ENCODE assay signal across 7 mouse cellular contexts in genomic region chr15:99819621-99820279, GRCm38 (mm10). TPM values are rescaled to one million over a fixed set of nuclear protein-coding genes. Genes with fewer than 3 reads are reported as not detected.
A peak's percentile ranks its signal among the peaks of the same experiment; 100 is the strongest.
DNase-seq lines count a peak whose midpoint lies in the region; ATAC-seq and TF ChIP-seq lines count a peak whose summit lies in the region.

No protein-coding gene starts in this region.

- H3K4me3 ChIP-seq in embryonic fibroblast, embryonic 13.5 days (ENCODE audit: insufficient read depth, low read length) = peak overlapping the region; percentile 96
- H3K4me3 ChIP-seq in heart, postnatal 0 days (ENCODE audit: low read depth, low read length) = peak overlapping the region; percentile 54
- peak overlapping the region; percentile 71 for H3K4me3 ChIP-seq in limb, embryonic 13.5 days
- 0 out of 2 replicates have a peak overlapping the region, but pooled peaks have one; percentile 7 for H3K4me3 ChIP-seq in midbrain, embryonic 14.5 days (replicated peaks; ENCODE audit: low read depth, low read length)

- no peaks in the 10 kb centered on the region for H3K27me3 ChIP-seq in heart, postnatal 0 days (ENCODE audit: control insufficient read depth, insufficient read depth, low read length)
- H3K27me3 ChIP-seq in limb, embryonic 13.5 days = no peaks in the 10 kb centered on the region
- no peaks in the 10 kb centered on the region for H3K27me3 ChIP-seq in midbrain, embryonic 14.5 days (ENCODE audit: control insufficient read depth, insufficient read depth, low read length)

- H3K9ac ChIP-seq in heart, postnatal 0 days (replicated peaks; ENCODE audit: low read depth, low read length) = peak overlapping the region; percentile 61
- H3K9ac ChIP-seq in limb, embryonic 13.5 days = peak overlapping the region; percentile 91
- H3K9ac ChIP-seq in midbrain, embryonic 14.5 days (replicated peaks; ENCODE audit: low read length) = no peak overlapping the region; the same call in 1 of the 2 replicates

- H3K9me3 ChIP-seq in heart, postnatal 0 days (replicated peaks; ENCODE audit: control insufficient read depth, low read length) = no peaks in the 10 kb centered on the region
- H3K9me3 ChIP-seq in limb, embryonic 13.5 days = 0 out of 2 replicates have a peak, but pooled peaks cover 3% of the 10 kb centered on the region
- no peaks in the 10 kb centered on the region for H3K9me3 ChIP-seq in midbrain, embryonic 14.5 days (ENCODE audit: control insufficient read depth, low read length)

- TF ChIP-seq POLR2A in embryonic fibroblast, embryonic 13.5 days (IDR thresholded peaks at IDR 0.05; ENCODE audit: low read depth, low read length) = peak; percentile 100

- peak; percentile 88 for DNase-seq in adipocyte (ENCODE audit: low spot score)
- DNase-seq in heart, postnatal 0 days (ENCODE audit: low spot score) = peak; percentile 81
- no peak for DNase-seq in midbrain, embryonic 14.5 days
- no peak for DNase-seq in left cerebral cortex, adult 8-10 months (ENCODE audit: low spot score in 2 of 2)
- DNase-seq in frontal cortex, postnatal 14 days (ENCODE audit: low spot score in 2 of 2) = no peak

- no peak for TF ChIP-seq EP300 in heart, postnatal 0 days (IDR thresholded peaks at IDR 0.05; ENCODE audit: low read depth)

- no peak for TF ChIP-seq CTCF in embryonic fibroblast, embryonic 13.5 days (IDR thresholded peaks at IDR 0.05; ENCODE audit: borderline replicate concordance, insufficient read depth, low read length)
- 0 out of 2 replicates have a peak, but pooled peaks have one; percentile 14 for TF ChIP-seq CTCF in heart, postnatal 0 days (IDR thresholded peaks at IDR 0.05; ENCODE audit: low read depth)

- H3K27ac ChIP-seq in embryonic fibroblast, embryonic 13.5 days (ENCODE audit: insufficient read depth, low read length) = peak overlapping the region; percentile 99
- peak overlapping the region; percentile 87 for H3K27ac ChIP-seq in heart, postnatal 0 days (ENCODE audit: low read depth)
- peak overlapping the region; percentile 98 for H3K27ac ChIP-seq in limb, embryonic 13.5 days
- peak overlapping the region; percentile 71 for H3K27ac ChIP-seq in midbrain, embryonic 14.5 days (replicated peaks; ENCODE audit: low read depth, low read length)

- peak; percentile 59 for ATAC-seq in heart, postnatal 0 days (ENCODE audit: insufficient read depth, low read depth)
- ATAC-seq in limb, embryonic 13.5 days (ENCODE audit: low FRiP score, low read depth) = peak; percentile 66
- no peak for ATAC-seq in midbrain, embryonic 14.5 days (ENCODE audit: low FRiP score, low TSS enrichment)

- peaks cover 7% of the 10 kb centered on the region; the same call in 1 of the 2 replicates for H3K4me1 ChIP-seq in embryonic fibroblast, embryonic 13.5 days (ENCODE audit: control insufficient read depth, insufficient read depth, low read length)
- no peaks in the 10 kb centered on the region for H3K4me1 ChIP-seq in heart, postnatal 0 days (ENCODE audit: control insufficient read depth, insufficient read depth)
- H3K4me1 ChIP-seq in limb, embryonic 13.5 days = peaks cover 27% of the 10 kb centered on the region
- peaks cover 12% of the 10 kb centered on the region; the same call in 1 of the 2 replicates for H3K4me1 ChIP-seq in midbrain, embryonic 14.5 days (ENCODE audit: control insufficient read depth, insufficient read depth, low read length)

- peak overlapping the region; percentile 65 for H3K4me2 ChIP-seq in heart, postnatal 0 days (ENCODE audit: low read depth, low read length)
- H3K4me2 ChIP-seq in limb, embryonic 13.5 days (replicated peaks) = peak overlapping the region; percentile 76
- H3K4me2 ChIP-seq in midbrain, embryonic 14.5 days (ENCODE audit: low read length) = peak overlapping the region; percentile 36; the same call in 1 of the 2 replicates

- H3K36me3 ChIP-seq in heart, postnatal 0 days (replicated peaks; ENCODE audit: control insufficient read depth, insufficient read depth, low read length) = 0 out of 2 replicates have a peak, but pooled peaks cover 4% of the 10 kb centered on the region
- peaks cover 20% of the 10 kb centered on the region for H3K36me3 ChIP-seq in limb, embryonic 13.5 days
- no peaks in the 10 kb centered on the region for H3K36me3 ChIP-seq in midbrain, embryonic 14.5 days (ENCODE audit: control insufficient read depth, insufficient read depth, low read length)

- 9% methylated on average over 14 of the region's 14 CpGs for WGBS in heart, postnatal 0 days
- WGBS in limb, embryonic 13.5 days = 4% methylated on average over 14 of the region's 14 CpGs
- 70% methylated on average over 14 of the region's 14 CpGs for WGBS in midbrain, embryonic 14.5 days

RNA-seq across cellular contexts. Expression of gene Cers5, which starts 47.1 kb away (rescaled TPM):
- polyA plus RNA-seq in embryonic fibroblast, embryonic 13.5 days (2011; ENCODE audit: insufficient read length, low read depth, missing spikeins) = 75.9 and 82.1 TPM in 2 replicates
- 51.6 and 58.7 TPM in 2 replicates for total RNA-seq in heart, postnatal 0 days (2014; rRNA removed; ENCODE audit: low replicate concordance)
- polyA plus RNA-seq in heart, postnatal 0 days (2015; fragmentation: Nextera tagmentation; extraction: Ambion mirVana) = 37.4 and 38.9 TPM in 2 replicates
- polyA plus RNA-seq in limb, embryonic 13.5 days (2015; fragmentation: Nextera tagmentation; extraction: Ambion mirVana) = 80.6 and 85.0 TPM in 2 replicates
- 70.9 and 74.5 TPM in 2 replicates for polyA plus RNA-seq in midbrain, embryonic 14.5 days (2014; fragmentation: Nextera tagmentation; extraction: Ambion mirVana)
- total RNA-seq in left cerebral cortex, adult 8-10 months (2022) = 10 to 100 TPM; 31.1 to 37.2 (median 33.9) TPM

RNA-seq across cellular contexts. Expression of gene Lima1, which starts 55.5 kb away (rescaled TPM):
- polyA plus RNA-seq in embryonic fibroblast, embryonic 13.5 days (2011; ENCODE audit: insufficient read length, low read depth, missing spikeins) = 172 and 199 TPM in 2 replicates
- total RNA-seq in heart, postnatal 0 days (2014; rRNA removed; ENCODE audit: low replicate concordance) = 12.7 and 15.7 TPM in 2 replicates
- 12.5 and 12.6 TPM in 2 replicates for polyA plus RNA-seq in heart, postnatal 0 days (2015; fragmentation: Nextera tagmentation; extraction: Ambion mirVana)
- 88.8 and 101 TPM in 2 replicates for polyA plus RNA-seq in limb, embryonic 13.5 days (2015; fragmentation: Nextera tagmentation; extraction: Ambion mirVana)
- polyA plus RNA-seq in midbrain, embryonic 14.5 days (2014; fragmentation: Nextera tagmentation; extraction: Ambion mirVana) = 8.5 and 15.3 TPM in 2 replicates
- 10 to 100 TPM in 3 of 4 experiments, 1 to 10 TPM in 1; 8.6 to 12.5 (median 10.2) TPM for total RNA-seq in left cerebral cortex, adult 8-10 months (2022)

Comparison
In these comparisons a context has a peak if more than half of its experiments do, and no peak if none do; other contexts are left out.
1. DNase-seq: peak in adipocyte (single experiment) and heart, postnatal 0 days (single experiment); none in midbrain, embryonic 14.5 days (single experiment), left cerebral cortex, adult 8-10 months (0 of 2) and frontal cortex, postnatal 14 days (0 of 2).
2. H3K4me3 ChIP-seq: peak in every context shown above with its lines; median percentile 96 in embryonic fibroblast, embryonic 13.5 days; 71 in limb, embryonic 13.5 days; 54 in heart, postnatal 0 days; 7 in midbrain, embryonic 14.5 days.
3. Peak in every context shown above with its lines, with median percentiles within 50 percentile points of each other: H3K27ac ChIP-seq and H3K4me2 ChIP-seq.